In the genomic region with DNA sequence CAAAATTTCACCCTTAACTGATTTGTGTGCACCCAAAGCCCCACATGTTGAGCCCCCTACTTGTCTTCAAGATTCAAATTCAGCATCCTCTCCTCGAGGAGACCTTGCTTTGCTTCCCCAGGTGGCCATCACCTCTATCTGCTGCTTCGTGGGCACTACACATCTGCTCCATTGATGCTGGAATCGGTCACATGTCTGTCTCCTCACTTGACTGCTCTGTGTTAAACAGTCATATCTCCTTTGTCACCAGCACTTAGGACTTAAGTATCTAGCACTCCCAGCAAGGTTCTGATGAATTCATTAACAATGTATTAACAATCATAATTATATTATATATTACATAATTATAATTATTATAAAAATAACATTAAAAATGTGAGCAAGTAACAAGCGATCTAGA, we compare ENCODE assay signal across 28 mouse cellular contexts.
"Had no signal": no experiment of that assay in that cellular context is flagged by ENCODE, and none has a peak within 500 bp of the region (broad histone marks: within the 10 kb centered on the region; RNA-seq: fewer than 3 reads in every experiment).

No protein-coding gene starts in this region.

- H3K4me3 ChIP-seq: gastrocnemius, adult 2 months; heart, embryonic 10.5 days; heart, embryonic 12.5 days; hindbrain, embryonic 10.5 days; hindbrain, embryonic 12.5 days; layer of hippocampus, adult 2 months; left cerebral cortex, adult 2 months; limb, embryonic 10.5 days; limb, embryonic 12.5 days; liver, embryonic 13.5 days; liver, embryonic 15.5 days had no signal

- H3K27ac ChIP-seq: gastrocnemius, adult 2 months; heart, embryonic 10.5 days; hindbrain, embryonic 10.5 days; hindbrain, embryonic 12.5 days; layer of hippocampus, adult 2 months; left cerebral cortex, adult 2 months; limb, embryonic 10.5 days; limb, embryonic 12.5 days; liver, embryonic 13.5 days; liver, embryonic 15.5 days had no signal

- H3K27me3 ChIP-seq: heart, embryonic 12.5 days; hindbrain, embryonic 12.5 days; limb, embryonic 12.5 days; liver, embryonic 13.5 days; liver, embryonic 15.5 days had no signal

- H3K9ac ChIP-seq: heart, embryonic 12.5 days; hindbrain, embryonic 12.5 days; hindbrain, embryonic 14.5 days; limb, embryonic 12.5 days; liver, embryonic 13.5 days; liver, embryonic 15.5 days; liver, postnatal 0 days had no signal

- ATAC-seq: hindbrain, embryonic 16.5 days; inflammation-experienced regulatory T-cells, adult 6 months; intestine, embryonic 16.5 days; liver, postnatal 0 days had no signal

- H3K36me3 ChIP-seq: heart, embryonic 10.5 days; heart, embryonic 12.5 days; hindbrain, embryonic 10.5 days; hindbrain, embryonic 12.5 days; limb, embryonic 10.5 days; limb, embryonic 12.5 days; liver, embryonic 13.5 days; liver, embryonic 15.5 days had no signal

- H3K4me2 ChIP-seq: heart, embryonic 12.5 days; hindbrain, embryonic 12.5 days; hindbrain, embryonic 14.5 days; limb, embryonic 12.5 days; liver, embryonic 11.5 days; liver, embryonic 13.5 days; liver, embryonic 15.5 days had no signal

- DNase-seq: gastrocnemius, adult 2 months; gastrocnemius, postnatal 10 days; gastrocnemius, postnatal 25 days; heart, adult 18-20 months; heart, postnatal 10 days; heart, postnatal 4 days; kidney, adult 18-20 months; kidney, adult 8-10 months; kidney, postnatal 10 days; kidney, postnatal 25 days; kidney, postnatal 4 days; liver; liver, embryonic 13.5 days; liver, postnatal 0 days had no signal

- H3K9me3 ChIP-seq: heart, embryonic 10.5 days; heart, embryonic 12.5 days; hindbrain, embryonic 10.5 days; hindbrain, embryonic 12.5 days; limb, embryonic 10.5 days; limb, embryonic 12.5 days; liver, embryonic 13.5 days; liver, embryonic 15.5 days had no signal

- H3K4me1 ChIP-seq: heart, embryonic 10.5 days; heart, embryonic 12.5 days; liver, embryonic 13.5 days; liver, embryonic 15.5 days had no signal
